Mouse (Mus musculus): ENCODE measurements at regions not wholly inside any gene's neighbourhood (a gene's known extent, or its start where the extent isn't known, plus 50 kb on each side); places are given as distances from the start of the nearest gene placed in this dataset.

GRCm38 (mm10) chr12:105955764-105956290 is 54.2 kb upstream of the Vrk1 start:
- WGBS: 29% methylated on average over 1 of the region's 1 CpGs
- Histone ChIP-seq H3K27ac (ENCODE audit: low read depth, low read length) (0 out of 2 replicates have a peak overlapping the region, but pooled peaks have one; percentile 39), H3K27me3 (ENCODE audit: control insufficient read depth, insufficient read depth, low read length) (no peaks in the 10 kb centered on the region), H3K4me1 (ENCODE audit: control insufficient read depth, insufficient read depth, low read length) (peaks cover 18% of the 10 kb centered on the region), H3K9ac (replicated peaks; ENCODE audit: low read depth, low read length) (no peak overlapping the region), H3K4me2 (ENCODE audit: low read depth, low read length) (no peak overlapping the region), H3K4me3 (ENCODE audit: low read depth, low read length) (no peak overlapping the region), H3K9me3 (ENCODE audit: control insufficient read depth, low read length) (no peaks in the 10 kb centered on the region), H3K36me3 (ENCODE audit: control insufficient read depth, insufficient read depth, low read length) (no peaks in the 10 kb centered on the region)
- ATAC-seq (ENCODE audit: low read depth): peak; percentile 68

GRCm38 (mm10) chr12:105959756-105960155 is 50.3 kb upstream of the Vrk1 start:
- no peak overlapping the region for H3K4me3 ChIP-seq (ENCODE audit: low read depth, low read length)
- H3K36me3 ChIP-seq (ENCODE audit: control insufficient read depth, insufficient read depth, low read length): no peaks in the 10 kb centered on the region
- WGBS: 33% methylated on average over 7 of the region's 7 CpGs
- H3K4me1 ChIP-seq (ENCODE audit: control insufficient read depth, insufficient read depth, low read length): peaks cover 26% of the 10 kb centered on the region
- no peak overlapping the region for H3K9ac ChIP-seq (replicated peaks; ENCODE audit: low read depth, low read length)
- no peaks in the 10 kb centered on the region for H3K9me3 ChIP-seq (ENCODE audit: control insufficient read depth, low read length)
- H3K27me3 ChIP-seq (ENCODE audit: control insufficient read depth, insufficient read depth, low read length): no peaks in the 10 kb centered on the region
- no peak for ATAC-seq (ENCODE audit: low read depth)
- H3K4me2 ChIP-seq (ENCODE audit: low read depth, low read length): no peak overlapping the region
- no peak overlapping the region for H3K27ac ChIP-seq (ENCODE audit: low read depth, low read length)

Measured in neural tube, embryonic 14.5 days (tissue).